Mouse (Mus musculus) heart, embryonic 16.5 days (tissue): ENCODE measurements around the gene Mob3b. TPM values are rescaled to one million over a fixed set of nuclear protein-coding genes. Genes with fewer than 3 reads are reported as not detected.

Experiments
- ATAC-seq: fragments of 200-750 bp; cut with Nextera tagmentation; replicated peaks from 2 replicates; pipeline ENCODE4 v1.8.0; 2017; ENCODE audit warnings: moderate number of reproducible peaks; ENCODE audit not compliant: insufficient read depth, low FRiP score; ENCODE audit errors: extremely low read depth
- H3K27ac ChIP-seq: fragments of 300-500 bp; sonication (generic); 2 replicates; pipeline ENCODE4 v1.5.1; 2014; ENCODE audit warnings: mild to moderate bottlenecking, low read length, control low read depth, moderate library complexity
- H3K27me3 ChIP-seq: fragments of 300-500 bp; sonication (generic); 2 replicates; pipeline ENCODE4 v1.6.1; 2014; ENCODE audit warnings: low read length, mixed read lengths; ENCODE audit not compliant: control insufficient read depth, insufficient read depth
- H3K36me3 ChIP-seq: fragments of 300-500 bp; sonication (generic); 2 replicates; pipeline ENCODE4 v1.6.1; 2014; ENCODE audit not compliant: control insufficient read depth, insufficient read depth
- H3K4me1 ChIP-seq: fragments of 300-500 bp; sonication (generic); 2 replicates; pipeline ENCODE4 v1.6.1; 2014; ENCODE audit warnings: low read length, mixed read lengths; ENCODE audit not compliant: control insufficient read depth, insufficient read depth
- H3K4me2 ChIP-seq: fragments of 300-500 bp; sonication (generic); 2 replicates; pipeline ENCODE4 v1.6.1; 2014; ENCODE audit warnings: low read depth, mild to moderate bottlenecking, control low read depth, low read length
- H3K4me3 ChIP-seq: fragments of 300-500 bp; sonication (generic); 2 replicates; pipeline ENCODE4 v1.5.1; 2014; ENCODE audit warnings: mild to moderate bottlenecking, control low read depth, low read length
- H3K9ac ChIP-seq: fragments of 300-500 bp; sonication (generic); 2 replicates; pipeline ENCODE4 v1.6.1; 2014; ENCODE audit warnings: low read length, control low read depth
- H3K9me3 ChIP-seq: fragments of 300-500 bp; sonication (generic); replicated peaks from 2 replicates; pipeline ENCODE4 v1.6.1; 2016; ENCODE audit warnings: low read length; ENCODE audit not compliant: control insufficient read depth
- WGBS: fragments of 180-500 bp; shearing (Covaris S2); extraction: QIAGEN DNeasy Blood & Tissue Kit; methylation state at CpG from one replicate; pipeline ENCODE4 v1.1.7; 2014; 5-methylcytosine and 5-hydroxymethylcytosine counted together
- polyA plus RNA-seq: library from polyadenylated mRNA; unstranded; fragments of >200 nt; fragmentation: Nextera tagmentation; extraction: Ambion mirVana; gene quantifications from 2 replicates; pipeline ENCODE4 v1.2.1, GENCODE M21; 2015

Gene Mob3b
- polyA plus RNA-seq, 1 experiment from 2014 or later, result 3.9 TPM

DNA sequence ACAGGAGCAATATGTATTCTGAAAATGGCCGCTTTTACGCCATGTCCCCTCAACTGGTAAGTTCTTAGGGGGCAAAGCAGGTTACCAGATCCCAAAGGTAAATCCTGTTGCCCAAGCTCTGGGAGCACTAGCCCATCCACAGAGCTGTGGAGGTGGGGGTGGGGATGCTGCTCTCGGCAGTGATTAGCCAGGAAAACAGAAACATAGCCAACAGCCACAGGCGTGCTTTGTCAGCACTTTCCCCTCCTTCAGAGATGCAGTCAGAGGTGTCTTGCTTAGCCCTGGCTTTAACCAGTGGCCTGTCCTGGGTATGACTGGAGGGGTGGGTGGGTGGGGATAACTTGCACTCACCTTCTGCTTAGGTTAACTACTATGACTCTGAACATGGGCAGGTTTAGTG lies 91.1 kb downstream of the Mob3b start:
- no peak overlapping the region for H3K4me2 ChIP-seq
- no peaks in the 10 kb centered on the region for H3K27me3 ChIP-seq
- no peak overlapping the region for H3K27ac ChIP-seq
- no peak overlapping the region for H3K9ac ChIP-seq
- no peak for ATAC-seq
- H3K4me3 ChIP-seq, result no peak overlapping the region
- no peaks in the 10 kb centered on the region for H3K9me3 ChIP-seq
- H3K4me1 ChIP-seq, result no peaks in the 10 kb centered on the region
- no peaks in the 10 kb centered on the region for H3K36me3 ChIP-seq
- WGBS, result 75% methylated on average over 4 of the region's 4 CpGs

DNA sequence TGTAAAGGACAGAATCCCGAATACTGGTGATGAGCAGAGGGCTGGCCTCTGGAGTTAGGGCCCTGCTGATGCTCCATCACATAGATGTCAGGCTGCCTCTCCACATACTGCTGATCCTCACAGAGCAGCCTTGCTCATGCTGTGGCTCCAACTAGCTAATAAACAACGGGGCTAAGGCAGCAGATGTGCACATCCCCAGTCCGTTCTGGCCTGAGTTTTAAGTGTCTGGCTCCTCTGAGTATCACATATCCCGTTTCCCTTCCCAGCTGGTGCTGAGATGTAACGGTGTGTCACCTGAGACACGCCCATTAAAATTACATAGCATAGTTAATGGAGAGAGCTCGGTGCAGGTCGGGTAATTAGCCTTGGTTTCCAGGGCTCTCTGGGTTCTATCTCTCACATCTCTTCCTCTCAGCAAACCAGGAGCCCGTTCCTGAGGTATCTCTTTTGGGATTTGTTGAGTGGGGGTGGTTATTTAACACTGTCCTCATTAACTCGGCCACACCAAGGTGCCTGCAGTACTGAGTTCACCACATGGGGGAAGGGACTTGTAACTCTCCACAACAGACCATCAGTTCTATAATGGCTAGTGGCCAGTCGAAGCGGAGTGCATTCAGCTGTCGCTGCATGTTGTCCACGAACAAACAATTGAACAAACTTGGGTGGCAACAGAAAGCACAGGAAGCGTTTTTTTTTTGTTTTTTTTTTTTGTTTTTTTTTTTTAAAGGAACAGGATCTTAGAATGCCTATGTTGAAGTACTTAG lies 92.0 kb downstream of the Mob3b start:
- Histone ChIP-seq H3K9me3 (no peaks in the 10 kb centered on the region), H3K27me3 (no peaks in the 10 kb centered on the region), H3K27ac (no peak overlapping the region), H3K9ac (no peak overlapping the region), H3K4me1 (no peaks in the 10 kb centered on the region), H3K36me3 (no peaks in the 10 kb centered on the region), H3K4me3 (no peak overlapping the region), H3K4me2 (no peak overlapping the region)
- ATAC-seq, result no peak
- WGBS, result 53% methylated on average over 15 of the region's 15 CpGs

DNA sequence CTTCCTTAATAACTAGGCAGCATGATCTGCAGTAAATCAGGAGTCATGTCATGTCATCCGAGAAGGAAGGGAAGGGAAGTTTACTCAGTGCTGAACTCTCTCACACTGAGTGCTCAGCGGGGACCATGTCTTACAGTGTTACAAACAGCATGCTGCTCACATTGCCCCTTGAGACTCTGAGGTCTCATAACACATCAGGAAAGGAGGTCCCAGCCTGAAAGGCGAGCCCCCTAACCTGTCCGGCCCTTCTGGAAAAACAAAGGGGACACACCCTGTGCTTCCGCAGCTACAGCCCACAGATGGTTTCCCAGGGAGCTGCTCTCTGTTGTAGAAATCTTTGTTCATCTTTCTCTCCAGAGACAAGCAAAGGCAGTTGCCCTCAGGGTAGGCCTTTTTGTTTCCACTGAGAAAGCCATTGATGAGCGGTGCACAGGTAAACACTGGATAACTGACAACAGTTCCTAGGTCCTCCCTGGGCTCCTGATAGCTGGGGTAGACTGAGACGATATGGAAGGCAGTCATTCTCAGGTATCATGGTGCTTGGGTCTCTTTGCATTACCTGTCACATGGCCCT lies 94.1 kb downstream of the Mob3b start:
- no peaks in the 10 kb centered on the region for H3K27me3 ChIP-seq

DNA sequence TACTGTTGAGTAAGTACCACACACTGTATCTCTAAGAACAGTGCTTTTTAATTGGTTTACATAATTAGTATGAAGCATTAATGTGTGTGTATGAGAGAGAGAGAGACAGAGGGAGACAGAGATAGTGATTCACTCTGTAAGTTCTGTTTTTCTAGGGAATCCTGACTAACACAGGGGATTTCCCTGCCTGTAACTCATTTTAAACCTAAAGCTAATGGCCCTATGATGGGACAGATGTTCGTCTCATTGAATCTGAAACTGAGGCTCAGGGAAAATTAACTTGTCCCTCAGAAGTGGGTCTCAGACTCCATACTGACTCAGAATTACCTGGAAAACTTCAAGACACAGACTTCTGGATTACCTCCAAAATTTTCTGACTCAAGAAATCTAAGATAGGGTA lies 96.3 kb downstream of the Mob3b start:
- Histone ChIP-seq H3K4me1 (no peaks in the 10 kb centered on the region), H3K27ac (no peak overlapping the region)

More for the DNA sequence above, 94.1 kb downstream of the Mob3b start:
- Histone ChIP-seq H3K4me1 (no peaks in the 10 kb centered on the region), H3K27ac (no peak overlapping the region), H3K9me3 (no peaks in the 10 kb centered on the region), H3K36me3 (no peaks in the 10 kb centered on the region), H3K9ac (no peak overlapping the region), H3K4me3 (no peak overlapping the region), H3K4me2 (no peak overlapping the region)
- WGBS, result 73% methylated on average over 7 of the region's 7 CpGs
- no peak for ATAC-seq

DNA sequence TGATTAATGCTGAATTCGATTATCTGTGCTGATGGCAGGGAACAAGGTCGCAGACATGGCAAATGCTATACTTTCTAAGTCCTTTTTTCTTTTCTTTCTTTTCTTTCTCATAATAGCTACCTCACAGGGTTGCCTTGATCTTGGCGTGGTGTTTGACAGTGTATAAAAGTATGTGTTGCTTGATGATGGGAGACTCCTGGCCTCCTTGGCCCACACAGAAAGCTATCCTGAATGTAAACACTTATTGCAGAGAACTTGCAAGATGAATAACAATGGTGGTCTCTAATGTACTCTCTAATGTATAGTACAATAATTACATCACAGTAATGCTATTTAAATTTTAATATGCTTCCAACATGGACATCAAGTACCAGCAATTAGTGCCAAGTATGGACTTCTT lies 96.9 kb downstream of the Mob3b start:
- H3K4me3 ChIP-seq, result no peak overlapping the region
- no peaks in the 10 kb centered on the region for H3K4me1 ChIP-seq
- whole genome bisulfite sequencing, result 87% methylated on average over 3 of the region's 3 CpGs
- H3K4me2 ChIP-seq, result no peak overlapping the region
- no peaks in the 10 kb centered on the region for H3K36me3 ChIP-seq
- no peak overlapping the region for H3K9ac ChIP-seq
- no peaks in the 10 kb centered on the region for H3K9me3 ChIP-seq
- no peaks in the 10 kb centered on the region for H3K27me3 ChIP-seq
- ATAC-seq, result no peak
- no peak overlapping the region for H3K27ac ChIP-seq

More for the DNA sequence above, 96.3 kb downstream of the Mob3b start:
- no peaks in the 10 kb centered on the region for H3K9me3 ChIP-seq
- no peak overlapping the region for H3K4me3 ChIP-seq
- H3K36me3 ChIP-seq, result no peaks in the 10 kb centered on the region
- ATAC-seq, result no peak
- 90% methylated on average over 1 of the region's 1 CpGs for WGBS
- no peak overlapping the region for H3K9ac ChIP-seq
- no peak overlapping the region for H3K4me2 ChIP-seq
- no peaks in the 10 kb centered on the region for H3K27me3 ChIP-seq

DNA sequence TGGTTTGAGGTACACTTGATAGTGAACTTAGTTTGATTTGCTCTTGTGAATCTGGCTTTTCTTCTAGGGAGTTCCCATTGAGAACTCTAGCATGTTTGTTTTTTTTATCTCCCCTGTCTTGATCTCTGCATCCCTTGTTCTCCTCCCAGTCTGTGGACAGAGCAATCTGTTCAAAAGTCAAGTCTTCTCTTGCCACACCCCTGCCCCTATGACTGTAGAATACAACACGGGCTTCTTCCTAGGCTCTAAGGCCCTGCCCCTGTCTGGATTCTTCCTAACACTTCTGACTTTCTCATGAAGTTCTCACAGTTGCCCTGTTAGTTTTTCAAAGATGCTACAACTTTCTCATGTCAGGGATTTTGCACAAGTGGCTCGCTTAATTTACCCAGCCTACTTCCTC lies 102.9 kb downstream of the Mob3b start:
- WGBS, result 71% methylated on average over 2 of the region's 2 CpGs
- no peaks in the 10 kb centered on the region for H3K27me3 ChIP-seq
- no peak overlapping the region for H3K4me2 ChIP-seq

DNA sequence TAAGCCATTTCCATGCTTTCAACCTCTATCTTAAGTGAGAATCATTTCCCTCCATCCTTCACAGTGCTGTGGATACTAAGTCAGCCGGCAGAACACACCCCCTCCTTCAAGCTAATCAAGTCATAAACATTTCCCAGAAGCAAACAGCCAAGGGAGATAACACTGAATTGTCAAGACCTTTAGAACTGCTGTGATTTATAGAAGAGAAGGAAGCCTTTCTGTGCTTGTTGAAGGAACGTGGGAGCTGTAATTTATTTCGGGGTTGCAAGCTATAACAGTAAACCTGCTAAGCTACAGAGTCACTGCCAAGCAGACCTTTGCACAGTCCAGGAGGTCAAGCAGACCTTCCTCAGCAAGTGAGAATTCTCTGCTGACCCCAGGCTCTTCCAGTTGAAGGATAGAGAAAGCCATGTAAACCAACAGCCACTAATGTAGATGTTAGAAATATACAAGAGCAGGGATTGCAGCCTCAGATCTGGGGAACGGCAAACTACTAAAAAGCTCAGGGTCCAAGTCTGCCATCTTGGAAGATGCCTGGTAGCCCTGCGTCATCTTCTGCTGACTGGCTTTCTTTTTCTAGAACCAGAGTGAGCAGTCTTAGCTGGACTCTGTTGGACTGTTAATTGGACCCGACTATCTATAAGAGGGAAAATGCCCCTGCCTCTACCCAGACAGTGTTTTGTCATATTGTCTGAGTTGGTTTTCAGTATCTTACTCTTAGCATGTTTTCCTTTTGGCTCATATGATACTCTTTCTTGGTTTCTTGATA lies 104.9 kb downstream of the Mob3b start:
- no peaks in the 10 kb centered on the region for H3K9me3 ChIP-seq
- H3K4me2 ChIP-seq, result no peak overlapping the region
- no peak overlapping the region for H3K27ac ChIP-seq
- H3K27me3 ChIP-seq, result no peaks in the 10 kb centered on the region
- no peaks in the 10 kb centered on the region for H3K36me3 ChIP-seq
- peaks cover 6% of the 10 kb centered on the region; the same call in 1 of the 2 replicates for H3K4me1 ChIP-seq
- no peak for ATAC-seq
- no peak overlapping the region for H3K4me3 ChIP-seq
- WGBS, result 62% methylated on average over 6 of the region's 6 CpGs
- no peak overlapping the region for H3K9ac ChIP-seq

More for the DNA sequence above, 102.9 kb downstream of the Mob3b start:
- Histone ChIP-seq H3K27ac (no peak overlapping the region), H3K9me3 (no peaks in the 10 kb centered on the region), H3K4me1 (peaks cover 6% of the 10 kb centered on the region; the same call in 1 of the 2 replicates), H3K9ac (no peak overlapping the region), H3K36me3 (no peaks in the 10 kb centered on the region), H3K4me3 (no peak overlapping the region)
- no peak for ATAC-seq

DNA sequence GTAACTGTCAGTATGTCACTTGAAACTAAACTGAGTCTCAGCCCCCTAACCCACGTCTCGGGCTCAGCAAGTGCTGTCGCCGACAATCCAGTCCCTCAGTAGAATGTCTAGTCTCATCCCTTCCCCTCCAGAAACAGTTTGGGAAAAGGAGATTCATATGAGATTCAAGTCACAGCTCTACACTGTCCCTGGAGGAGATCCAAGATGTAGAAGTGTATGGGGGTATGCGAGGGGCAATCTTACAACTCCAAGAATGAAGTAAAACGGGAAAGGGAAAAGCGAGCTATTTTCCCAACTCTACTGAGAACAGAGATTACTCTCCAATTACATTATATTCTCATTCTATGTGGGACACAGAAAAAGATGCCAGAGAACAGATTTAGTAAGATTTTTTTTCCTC lies 106.1 kb downstream of the Mob3b start:
- H3K27ac ChIP-seq, result no peak overlapping the region
- H3K36me3 ChIP-seq, result no peaks in the 10 kb centered on the region
- peaks cover 6% of the 10 kb centered on the region; the same call in 1 of the 2 replicates for H3K4me1 ChIP-seq
- no peaks in the 10 kb centered on the region for H3K9me3 ChIP-seq
- ATAC-seq, result no peak
- no peaks in the 10 kb centered on the region for H3K27me3 ChIP-seq
- H3K9ac ChIP-seq, result no peak overlapping the region
- no peak overlapping the region for H3K4me3 ChIP-seq
- WGBS, result 76% methylated on average over 7 of the region's 7 CpGs
- H3K4me2 ChIP-seq, result no peak overlapping the region

DNA sequence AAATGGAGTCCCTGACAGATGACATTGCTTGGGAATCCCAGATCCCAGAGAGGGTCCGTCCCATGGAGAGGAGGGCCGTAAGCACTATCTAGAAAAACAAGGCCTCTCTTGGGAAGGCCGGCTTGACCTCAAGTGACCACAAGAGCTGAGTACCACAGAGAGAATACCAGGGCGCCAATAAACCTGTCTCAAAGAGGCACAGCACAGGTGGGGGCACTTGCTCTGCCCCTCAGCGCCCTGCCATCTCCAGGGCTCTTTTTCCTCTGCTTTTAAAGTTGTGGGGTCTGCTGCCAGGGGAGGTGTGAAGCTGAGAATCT lies 107.6 kb downstream of the Mob3b start:
- 75% methylated on average over 5 of the region's 5 CpGs for WGBS
- ATAC-seq, result no peak
- peaks cover 6% of the 10 kb centered on the region; the same call in 1 of the 2 replicates for H3K4me1 ChIP-seq
- no peaks in the 10 kb centered on the region for H3K27me3 ChIP-seq
- H3K9ac ChIP-seq, result no peak overlapping the region
- no peak overlapping the region for H3K4me3 ChIP-seq
- H3K9me3 ChIP-seq, result no peaks in the 10 kb centered on the region
- H3K4me2 ChIP-seq, result no peak overlapping the region
- H3K36me3 ChIP-seq, result no peaks in the 10 kb centered on the region
- H3K27ac ChIP-seq, result no peak overlapping the region
